Mouse (Mus musculus) C2C12 (cell line): Measurements from ENCODE around the gene Acp4. TPM values are rescaled to one million over a fixed set of nuclear protein-coding genes. Genes with fewer than 3 reads are reported as not detected.

Experiments used
- H3K27me3 ChIP-seq: one replicate; pipeline ENCODE4 v1.6.1; 2011; ENCODE audit not compliant: control insufficient read depth, insufficient read depth, insufficient read length
- H3K36me3 ChIP-seq: one replicate; pipeline ENCODE4 v1.6.1; 2011; ENCODE audit not compliant: control insufficient read depth, insufficient read depth
- H3K4me3 ChIP-seq: one replicate; pipeline ENCODE4 v1.5.1; 2011; ENCODE audit warnings: mild to moderate bottlenecking, control low read depth; ENCODE audit not compliant: poor library complexity, insufficient read depth, severe bottlenecking
- H3K79me2 ChIP-seq: one replicate; pipeline ENCODE4 v1.6.1; 2011; ENCODE audit not compliant: control insufficient read depth, insufficient read depth
- H3K79me3 ChIP-seq: one replicate; pipeline ENCODE4 v1.6.1; 2011; ENCODE audit warnings: low read depth, control low read depth
- H3ac ChIP-seq: one replicate; pipeline ENCODE3; 2011; ENCODE audit warnings: low read depth; ENCODE audit not compliant: control insufficient read depth, insufficient read length
- CEBPB ChIP-seq: IDR thresholded peaks from one replicate; pipeline ENCODE4 v1.6.1; 2011; ENCODE audit warnings: low read depth, mild to moderate bottlenecking, control low read depth, moderate library complexity
- CTCF ChIP-seq: IDR thresholded peaks from one replicate; pipeline ENCODE4 v1.5.1; 2011; ENCODE audit not compliant: control insufficient read depth, insufficient read depth, insufficient read length
- FOSL1 ChIP-seq: IDR thresholded peaks from one replicate; pipeline ENCODE4 v1.8.0; 2011; ENCODE audit warnings: mild to moderate bottlenecking, low read length; ENCODE audit not compliant: poor library complexity, insufficient read depth, severe bottlenecking
- MAX ChIP-seq: IDR thresholded peaks from one replicate; pipeline ENCODE4 v1.6.1; 2011; ENCODE audit warnings: mild to moderate bottlenecking, control low read depth
- MYOD1 ChIP-seq: IDR thresholded peaks from one replicate; pipeline ENCODE4 v1.6.1; 2011; ENCODE audit warnings: low read depth; ENCODE audit not compliant: control insufficient read depth, insufficient read length
- MYOG ChIP-seq: IDR thresholded peaks from one replicate; pipeline ENCODE4 v1.6.1; 2011; ENCODE audit not compliant: control insufficient read depth, insufficient read length; ENCODE audit errors: extremely low read depth
- USF1 ChIP-seq: IDR thresholded peaks from one replicate; pipeline ENCODE4 v1.6.1; 2011; ENCODE audit warnings: low read depth, mild to moderate bottlenecking, control low read depth, moderate library complexity
- polyA plus RNA-seq: library from polyadenylated mRNA; unstranded; fragments of >200 nt; fragmentation: generic; extraction: Trizol; gene quantifications from one replicate; pipeline ENCODE4 v1.2.1, GENCODE M21; 2012; ENCODE audit warnings: missing spikeins

The Acp4 gene
- polyA plus RNA-seq, 1 experiment = not detected

DNA sequence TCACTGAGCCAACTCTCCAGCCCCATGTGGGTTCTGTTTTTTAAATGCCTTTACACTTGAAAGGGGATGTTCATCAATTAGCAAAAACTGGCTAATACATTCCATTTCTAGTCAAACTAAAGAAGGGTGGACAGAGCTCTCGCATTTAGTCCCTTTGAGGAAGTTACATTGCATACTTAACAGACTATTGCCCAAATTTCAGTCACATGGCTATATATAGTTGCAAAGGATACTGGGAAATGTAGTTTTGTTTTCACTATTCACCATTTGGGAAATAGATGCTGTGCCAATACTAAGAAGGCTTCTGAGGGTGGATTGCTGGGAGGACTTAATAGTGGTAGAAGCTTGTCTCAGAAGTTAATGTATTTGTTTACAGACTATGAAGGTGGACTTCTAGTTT is 23.8 kb upstream of the Acp4 start:
- TF ChIP-seq USF1 (peak; percentile 48), MYOD1 (no peak)
- no peak overlapping the region for H3ac ChIP-seq
- no peaks in the 10 kb centered on the region for H3K79me3 ChIP-seq
- peaks cover 24% of the 10 kb centered on the region for H3K27me3 ChIP-seq
- no peaks in the 10 kb centered on the region for H3K79me2 ChIP-seq
- H3K4me3 ChIP-seq = no peak overlapping the region
- H3K36me3 ChIP-seq = no peaks in the 10 kb centered on the region

- no peaks in the 10 kb centered on the region for H3K79me2 ChIP-seq
- no peak overlapping the region for H3K4me3 ChIP-seq
- no peaks in the 10 kb centered on the region for H3K79me3 ChIP-seq
- no peaks in the 10 kb centered on the region for H3K36me3 ChIP-seq
- peaks cover 43% of the 10 kb centered on the region for H3K27me3 ChIP-seq
- TF ChIP-seq USF1 (no peak), MAX (no peak), MYOD1 (no peak), CTCF (no peak), CEBPB (no peak), FOSL1 (no peak), MYOG (no peak)
- no peak overlapping the region for H3ac ChIP-seq
These were observed 20.1 kb upstream of the Acp4 start for GRCm38 (mm10) chr7:44277250-44277622.

- no peak overlapping the region for H3K4me3 ChIP-seq
- H3K79me3 ChIP-seq = no peaks in the 10 kb centered on the region
- H3ac ChIP-seq = no peak overlapping the region
- no peaks in the 10 kb centered on the region for H3K79me2 ChIP-seq
- H3K27me3 ChIP-seq = peaks cover 39% of the 10 kb centered on the region
- no peaks in the 10 kb centered on the region for H3K36me3 ChIP-seq
- TF ChIP-seq USF1 = no peak
- no peak for TF ChIP-seq CTCF
- no peak for TF ChIP-seq CEBPB
- TF ChIP-seq FOSL1 = no peak
- no peak for TF ChIP-seq MYOG
- TF ChIP-seq MAX = no peak
- no peak for TF ChIP-seq MYOD1
These were observed 19.5 kb upstream of the Acp4 start for GRCm38 (mm10) chr7:44276461-44277249.

GRCm38 (mm10) chr7:44275546-44275945 is 18.4 kb upstream of the Acp4 start:
- peaks cover 39% of the 10 kb centered on the region for H3K27me3 ChIP-seq
- no peak for TF ChIP-seq MYOG
- TF ChIP-seq MYOD1 = no peak
- TF ChIP-seq FOSL1 = no peak
- TF ChIP-seq CEBPB = no peak
- TF ChIP-seq MAX = no peak
- no peak for TF ChIP-seq USF1
- TF ChIP-seq CTCF = no peak
- H3ac ChIP-seq = no peak overlapping the region
- no peaks in the 10 kb centered on the region for H3K79me2 ChIP-seq
- no peak overlapping the region for H3K4me3 ChIP-seq
- H3K36me3 ChIP-seq = no peaks in the 10 kb centered on the region
- H3K79me3 ChIP-seq = no peaks in the 10 kb centered on the region

DNA sequence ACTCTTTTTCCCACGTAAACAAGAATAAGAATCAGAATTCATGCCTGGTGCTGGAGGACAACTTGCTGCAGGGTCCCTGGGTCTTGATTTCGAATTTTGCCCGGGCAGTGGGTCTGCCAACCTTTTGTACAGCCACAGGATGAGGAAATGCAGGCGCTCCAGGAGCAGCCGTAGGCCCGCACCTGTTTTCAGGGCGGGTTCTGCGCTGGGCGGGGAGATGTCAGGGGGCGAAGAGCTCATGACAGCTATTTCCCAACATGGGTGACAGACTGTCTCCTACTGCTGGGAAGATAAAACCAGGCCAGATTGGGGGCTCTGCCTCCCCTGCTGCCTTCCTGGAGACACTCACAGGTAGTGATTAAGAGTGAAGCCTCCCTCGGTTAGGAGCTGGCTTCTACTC is 16.9 kb upstream of the Acp4 start:
- no peak overlapping the region for H3K4me3 ChIP-seq
- TF ChIP-seq CEBPB (no peak), MYOG (no peak), CTCF (no peak), MYOD1 (no peak), MAX (no peak), FOSL1 (no peak)

DNA sequence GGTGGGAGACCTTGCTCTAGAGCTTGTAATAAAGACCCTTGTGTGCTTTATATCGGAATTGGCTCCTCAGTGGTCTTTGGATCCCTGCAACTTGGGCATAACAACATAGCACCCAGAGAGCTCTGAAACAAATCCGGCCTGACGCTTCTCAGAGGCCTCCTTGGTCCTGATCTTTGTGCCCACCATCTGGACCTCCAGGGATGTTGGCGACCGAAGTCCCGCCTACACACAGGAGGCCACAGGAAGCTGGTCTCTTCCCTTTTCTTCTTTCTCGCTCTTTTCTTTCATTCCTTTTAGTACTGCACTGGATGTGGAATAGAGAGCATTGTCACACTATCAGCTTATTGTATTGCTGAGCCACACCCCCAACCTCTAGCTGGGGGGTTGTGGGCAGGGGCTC is 16.3 kb upstream of the Acp4 start:
- no peak overlapping the region for H3ac ChIP-seq

More for the DNA sequence above, 16.9 kb upstream of the Acp4 start:
- Histone ChIP-seq H3K79me2 (no peaks in the 10 kb centered on the region), H3ac (no peak overlapping the region), H3K79me3 (no peaks in the 10 kb centered on the region), H3K36me3 (no peaks in the 10 kb centered on the region), H3K27me3 (peaks cover 40% of the 10 kb centered on the region)

More for the DNA sequence above, 16.3 kb upstream of the Acp4 start:
- Histone ChIP-seq H3K79me2 (no peaks in the 10 kb centered on the region), H3K36me3 (no peaks in the 10 kb centered on the region), H3K4me3 (no peak overlapping the region), H3K27me3 (peaks cover 41% of the 10 kb centered on the region), H3K79me3 (no peaks in the 10 kb centered on the region)
- TF ChIP-seq CTCF (no peak), CEBPB (no peak), MYOD1 (no peak), USF1 (no peak), FOSL1 (no peak), MAX (no peak), MYOG (no peak)
